Mouse (Mus musculus) lung, postnatal 0 days (tissue): ENCODE measurements around the gene Irx5.

Experiments
- CTCF ChIP-seq: IDR thresholded peaks from 2 replicates; pipeline ENCODE4 v1.5.1; 2016; ENCODE audit warnings: antibody characterized with exemption, mild to moderate bottlenecking
- EP300 ChIP-seq: IDR thresholded peaks from 2 replicates; pipeline ENCODE4 v1.6.1; 2016; ENCODE audit warnings: antibody characterized with exemption, mild to moderate bottlenecking, control low read depth

- TF ChIP-seq CTCF (no peak), EP300 (no peak)
Observed at GRCm38 (mm10) chr8:92420666-92421065, 63.2 kb downstream of the Irx5 start.
